Mouse (Mus musculus): ENCODE measurements around the gene Gkap1.

GRCm38 (mm10) chr13:58266864-58267263 lies 8.6 kb downstream of the Gkap1 start:
- no peak for TF ChIP-seq CTCF (conservative IDR thresholded peaks at IDR 0.05; ENCODE audit: low read length)
- no peak for TF ChIP-seq POU5F1 (IDR thresholded peaks at IDR 0.05; ENCODE audit: borderline replicate concordance, low read length)
- TF ChIP-seq NANOG (IDR thresholded peaks at IDR 0.05; ENCODE audit: borderline replicate concordance, low read length) = no peak

All from E14TG2a.4 (cell line).